Mouse (Mus musculus): Measurements from ENCODE around the gene Tdg. TPM values are rescaled to one million over a fixed set of nuclear protein-coding genes. Genes with fewer than 3 reads are reported as not detected.

Tdg gene
- polyA plus RNA-seq, 1 experiment from 2014 or later: 128 TPM

- no peaks in the 10 kb centered on the region; the same call in 1 of the 2 replicates for H3K9me3 ChIP-seq
- H3K4me2 ChIP-seq (replicated peaks): no peak overlapping the region
- H3K36me3 ChIP-seq: peaks cover 28% of the 10 kb centered on the region
- peaks cover 4% of the 10 kb centered on the region for H3K4me1 ChIP-seq (replicated peaks)
- no peak overlapping the region for H3K9ac ChIP-seq
- 97% methylated on average over 3 of the region's 3 CpGs for WGBS
- H3K27me3 ChIP-seq (replicated peaks): no peaks in the 10 kb centered on the region
- H3K27ac ChIP-seq: no peak overlapping the region
- H3K4me3 ChIP-seq (replicated peaks): no peak overlapping the region
- ATAC-seq: no peak
Observed at GRCm38 (mm10) chr10:82636321-82636720, 6.7 kb downstream of the Tdg start.

- peaks cover 38% of the 10 kb centered on the region for H3K36me3 ChIP-seq
- H3K9me3 ChIP-seq: no peaks in the 10 kb centered on the region
- no peak overlapping the region for H3K4me3 ChIP-seq (replicated peaks)
- no peaks in the 10 kb centered on the region for H3K27me3 ChIP-seq (replicated peaks)
- H3K4me1 ChIP-seq (replicated peaks): no peaks in the 10 kb centered on the region
- H3K4me2 ChIP-seq (replicated peaks): no peak overlapping the region
- WGBS: 89% methylated on average over 8 of the region's 8 CpGs
- ATAC-seq: no peak
- H3K9ac ChIP-seq: no peak overlapping the region
- no peak overlapping the region for H3K27ac ChIP-seq
Observed at GRCm38 (mm10) chr10:82639032-82639698, 9.5 kb downstream of the Tdg start.

GRCm38 (mm10) chr10:82641481-82641880 lies 11.9 kb downstream of the Tdg start:
- no peak for ATAC-seq
- H3K9ac ChIP-seq: no peak overlapping the region
- no peak overlapping the region for H3K4me2 ChIP-seq (replicated peaks)
- WGBS: 92% methylated on average over 9 of the region's 9 CpGs
- no peaks in the 10 kb centered on the region for H3K27me3 ChIP-seq (replicated peaks)
- no peaks in the 10 kb centered on the region for H3K9me3 ChIP-seq
- no peaks in the 10 kb centered on the region for H3K4me1 ChIP-seq (replicated peaks)
- H3K36me3 ChIP-seq: peaks cover 52% of the 10 kb centered on the region
- H3K27ac ChIP-seq: no peak overlapping the region
- no peak overlapping the region for H3K4me3 ChIP-seq (replicated peaks)

GRCm38 (mm10) chr10:82646083-82646482 lies 16.5 kb downstream of the Tdg start:
- Histone ChIP-seq H3K9me3 (no peaks in the 10 kb centered on the region), H3K4me1 (replicated peaks) (no peaks in the 10 kb centered on the region), H3K4me2 (replicated peaks) (no peak overlapping the region), H3K27ac (no peak overlapping the region), H3K9ac (no peak overlapping the region), H3K36me3 (peaks cover 44% of the 10 kb centered on the region), H3K4me3 (replicated peaks) (no peak overlapping the region), H3K27me3 (replicated peaks) (no peaks in the 10 kb centered on the region)
- peak; percentile 23; the same call in 1 of the 2 replicates for ATAC-seq
- WGBS: 94% methylated on average over 8 of the region's 8 CpGs

- ATAC-seq: no peak
- Histone ChIP-seq H3K27ac (no peak overlapping the region), H3K4me1 (replicated peaks) (no peaks in the 10 kb centered on the region), H3K4me3 (replicated peaks) (no peak overlapping the region), H3K27me3 (replicated peaks) (no peaks in the 10 kb centered on the region), H3K4me2 (replicated peaks) (no peak overlapping the region), H3K9me3 (no peaks in the 10 kb centered on the region), H3K9ac (no peak overlapping the region), H3K36me3 (peaks cover 40% of the 10 kb centered on the region)
- WGBS: 82% methylated on average over 17 of the region's 17 CpGs
Observed at GRCm38 (mm10) chr10:82647205-82647811, 17.7 kb downstream of the Tdg start.

DNA sequence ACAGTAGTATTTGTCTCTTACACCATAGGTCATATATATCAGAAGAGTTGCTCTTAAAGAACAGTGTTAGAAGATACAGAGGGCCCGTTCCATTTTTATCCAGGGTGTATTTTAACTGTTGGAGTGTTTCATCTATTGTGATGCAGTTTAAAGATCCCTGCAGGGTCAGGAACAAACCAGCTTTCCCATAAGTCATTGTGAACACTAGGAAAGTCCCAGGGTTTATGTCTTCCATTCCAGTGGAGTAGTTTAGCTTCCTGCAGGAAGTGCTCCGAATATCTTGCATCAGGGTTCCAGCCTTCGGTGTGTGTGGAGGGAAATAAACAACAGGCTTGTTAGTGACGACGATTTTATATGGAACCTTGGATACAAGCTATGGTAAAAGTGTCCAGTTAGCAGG lies 21.6 kb downstream of the Tdg start:
- H3K36me3 ChIP-seq: peaks cover 16% of the 10 kb centered on the region
- no peak for ATAC-seq

DNA sequence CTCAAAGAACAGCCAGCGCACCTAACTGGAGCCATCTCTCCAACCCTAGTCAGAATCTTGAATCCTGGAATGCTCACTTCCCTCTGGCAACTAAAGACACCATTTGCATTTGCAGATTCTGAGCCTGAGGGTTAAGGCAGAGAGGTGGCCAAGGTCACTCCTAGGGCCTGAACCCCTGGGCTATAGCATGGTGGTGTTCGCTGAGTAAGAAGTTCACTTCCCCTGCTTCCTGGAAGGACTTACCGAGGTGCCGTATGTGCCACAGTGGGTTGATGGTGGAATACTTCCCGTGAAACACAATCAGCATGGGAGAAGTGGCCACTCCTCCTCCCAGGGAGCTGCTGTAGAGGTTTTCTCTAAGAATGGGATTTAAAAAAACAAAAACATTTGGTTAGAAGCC lies 23.0 kb downstream of the Tdg start:
- no peak for ATAC-seq
- H3K27me3 ChIP-seq (replicated peaks): no peaks in the 10 kb centered on the region
- 68% methylated on average over 5 of the region's 5 CpGs for WGBS
- H3K4me2 ChIP-seq (replicated peaks): no peak overlapping the region
- H3K4me1 ChIP-seq (replicated peaks): no peaks in the 10 kb centered on the region
- H3K9me3 ChIP-seq: no peaks in the 10 kb centered on the region
- no peak overlapping the region for H3K9ac ChIP-seq
- no peak overlapping the region for H3K27ac ChIP-seq
- peaks cover 9% of the 10 kb centered on the region for H3K36me3 ChIP-seq
- no peak overlapping the region for H3K4me3 ChIP-seq (replicated peaks)

More for the DNA sequence above, 21.6 kb downstream of the Tdg start:
- Histone ChIP-seq H3K4me2 (replicated peaks) (no peak overlapping the region), H3K4me1 (replicated peaks) (no peaks in the 10 kb centered on the region), H3K27ac (no peak overlapping the region), H3K9ac (no peak overlapping the region), H3K9me3 (no peaks in the 10 kb centered on the region), H3K4me3 (replicated peaks) (no peak overlapping the region), H3K27me3 (replicated peaks) (no peaks in the 10 kb centered on the region)
- 91% methylated on average over 5 of the region's 5 CpGs for WGBS

GRCm38 (mm10) chr10:82654581-82654980 lies 25.0 kb downstream of the Tdg start:
- Histone ChIP-seq H3K4me1 (replicated peaks) (no peaks in the 10 kb centered on the region), H3K36me3 (peaks cover 6% of the 10 kb centered on the region; the same call in 1 of the 2 replicates), H3K9ac (no peak overlapping the region), H3K27me3 (replicated peaks) (no peaks in the 10 kb centered on the region), H3K27ac (no peak overlapping the region), H3K4me2 (replicated peaks) (no peak overlapping the region), H3K9me3 (no peaks in the 10 kb centered on the region), H3K4me3 (replicated peaks) (no peak overlapping the region)
- 77% methylated on average over 3 of the region's 3 CpGs for WGBS
- ATAC-seq: no peak

GRCm38 (mm10) chr10:82661820-82662219 lies 32.2 kb downstream of the Tdg start:
- Histone ChIP-seq H3K4me2 (replicated peaks) (no peak overlapping the region), H3K27me3 (replicated peaks) (no peaks in the 10 kb centered on the region), H3K9me3 (no peaks in the 10 kb centered on the region), H3K36me3 (no peaks in the 10 kb centered on the region), H3K4me3 (replicated peaks) (no peak overlapping the region), H3K4me1 (replicated peaks) (no peaks in the 10 kb centered on the region), H3K27ac (no peak overlapping the region), H3K9ac (no peak overlapping the region)
- no peak for ATAC-seq
- 83% methylated on average over 8 of the region's 8 CpGs for WGBS

- H3K4me1 ChIP-seq (replicated peaks): no peaks in the 10 kb centered on the region
- H3K27me3 ChIP-seq (replicated peaks): no peaks in the 10 kb centered on the region
- no peak for ATAC-seq
- H3K27ac ChIP-seq: no peak overlapping the region
- H3K9me3 ChIP-seq: no peaks in the 10 kb centered on the region
- no peak overlapping the region for H3K9ac ChIP-seq
- H3K36me3 ChIP-seq: no peaks in the 10 kb centered on the region
- H3K4me3 ChIP-seq (replicated peaks): no peak overlapping the region
- WGBS: 83% methylated on average over 14 of the region's 14 CpGs
- H3K4me2 ChIP-seq (replicated peaks): no peak overlapping the region
Observed at GRCm38 (mm10) chr10:82662267-82662990, 32.8 kb downstream of the Tdg start.

DNA sequence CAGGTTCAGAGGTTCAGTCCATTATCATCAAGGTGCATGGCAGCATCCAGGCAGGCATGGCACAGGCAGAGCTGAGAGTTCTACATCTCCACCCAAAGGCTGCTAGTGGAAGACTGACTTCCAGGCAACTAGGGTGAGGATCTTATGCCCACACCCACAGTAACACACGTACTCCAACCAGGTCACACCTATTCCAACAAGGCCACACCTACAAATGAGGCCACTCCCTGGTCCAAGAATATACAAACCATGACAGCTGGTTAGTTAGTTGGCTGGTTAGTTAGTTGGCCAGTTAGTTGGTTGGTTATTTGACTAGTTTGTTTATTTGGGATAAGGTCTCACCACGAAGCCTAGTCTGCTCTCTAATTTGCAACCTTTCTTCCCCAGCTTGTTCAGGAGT lies 33.7 kb downstream of the Tdg start:
- Histone ChIP-seq H3K36me3 (no peaks in the 10 kb centered on the region), H3K9ac (no peak overlapping the region), H3K4me3 (replicated peaks) (no peak overlapping the region), H3K27ac (no peak overlapping the region), H3K9me3 (no peaks in the 10 kb centered on the region), H3K27me3 (replicated peaks) (no peaks in the 10 kb centered on the region), H3K4me2 (replicated peaks) (no peak overlapping the region), H3K4me1 (replicated peaks) (no peaks in the 10 kb centered on the region)
- no peak for ATAC-seq
- 78% methylated on average over 2 of the region's 2 CpGs for WGBS

DNA sequence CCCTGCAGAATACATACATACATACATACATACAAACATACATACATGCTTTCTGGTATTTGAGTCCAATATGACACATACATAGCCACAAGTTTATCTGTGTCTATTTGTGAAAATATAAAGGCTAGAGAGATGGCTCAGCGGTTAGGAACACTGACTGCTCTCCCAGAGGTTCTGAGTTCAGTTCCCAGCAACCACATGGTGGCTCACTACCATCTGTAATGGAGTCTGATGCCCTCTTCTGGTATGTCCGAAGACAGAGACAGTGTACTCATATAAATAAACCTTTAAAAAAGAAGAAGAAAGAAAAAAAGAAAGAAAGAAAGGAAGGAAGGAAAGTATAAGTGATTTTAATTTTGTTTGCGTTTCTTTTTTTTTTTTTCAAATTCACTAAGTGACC lies 36.3 kb downstream of the Tdg start:
- H3K9me3 ChIP-seq: no peaks in the 10 kb centered on the region
- no peaks in the 10 kb centered on the region for H3K36me3 ChIP-seq
- ATAC-seq: no peak
- H3K4me1 ChIP-seq (replicated peaks): no peaks in the 10 kb centered on the region
- H3K9ac ChIP-seq: no peak overlapping the region
- H3K27me3 ChIP-seq (replicated peaks): no peaks in the 10 kb centered on the region
- no peak overlapping the region for H3K4me3 ChIP-seq (replicated peaks)
- 59% methylated on average over 3 of the region's 3 CpGs for WGBS
- H3K27ac ChIP-seq: no peak overlapping the region
- H3K4me2 ChIP-seq (replicated peaks): no peak overlapping the region
